Mouse (Mus musculus): Measurements from ENCODE around the gene Cebpe. TPM values are rescaled to one million over a fixed set of nuclear protein-coding genes. Genes with fewer than 3 reads are reported as not detected.
A peak's percentile ranks its signal among the peaks of the same experiment; 100 is the strongest.

The Cebpe gene
- polyA plus RNA-seq (2016; fragmentation: Nextera tagmentation; extraction: Ambion mirVana), result not detected in 2 replicates

DNA sequence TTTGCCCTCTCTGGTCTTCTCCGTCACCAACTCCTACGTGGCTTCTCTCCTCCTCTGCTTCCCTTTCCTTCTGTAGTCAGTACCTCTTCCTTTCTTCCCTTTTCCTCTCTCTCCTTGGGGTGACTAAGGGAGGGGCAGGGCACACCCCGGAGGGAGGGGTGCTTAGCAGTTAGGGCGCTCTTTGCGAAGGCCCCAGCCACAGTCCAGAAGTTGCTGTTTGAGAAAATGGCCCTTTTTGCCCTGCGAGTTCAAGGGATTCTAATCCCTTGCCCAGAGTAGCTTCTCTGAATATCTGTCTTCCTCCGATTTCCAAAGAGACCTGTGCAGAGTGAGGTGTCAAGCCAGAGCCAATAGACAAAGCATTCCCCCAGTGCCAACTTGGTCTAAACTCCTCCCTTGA is at the start of gene Cebpe:
TSS of gene Cebpe (minus strand) at position 101 of the 400 bp plus-strand sequence.
- H3K4me3 ChIP-seq, result no peak within 1 kb of the TSS
- H3K4me2 ChIP-seq, result no peak within 1 kb of the TSS
- no peak for ATAC-seq (ENCODE audit: insufficient number of reproducible peaks, low FRiP score)
- no peaks in the 10 kb centered on the region for H3K9me3 ChIP-seq (replicated peaks)
- H3K36me3 ChIP-seq, result no peaks in the 10 kb centered on the region
- peaks cover 22% of the 10 kb centered on the region for H3K4me1 ChIP-seq (replicated peaks)
- WGBS, result 87% methylated on average over 7 of the region's 7 CpGs
- no peak within 1 kb of the TSS for H3K27ac ChIP-seq (ENCODE audit: poor library complexity, severe bottlenecking)
- no peak within 1 kb of the TSS for H3K9ac ChIP-seq
- H3K27me3 ChIP-seq (replicated peaks), result peaks cover 20% of the 10 kb centered on the region

DNA sequence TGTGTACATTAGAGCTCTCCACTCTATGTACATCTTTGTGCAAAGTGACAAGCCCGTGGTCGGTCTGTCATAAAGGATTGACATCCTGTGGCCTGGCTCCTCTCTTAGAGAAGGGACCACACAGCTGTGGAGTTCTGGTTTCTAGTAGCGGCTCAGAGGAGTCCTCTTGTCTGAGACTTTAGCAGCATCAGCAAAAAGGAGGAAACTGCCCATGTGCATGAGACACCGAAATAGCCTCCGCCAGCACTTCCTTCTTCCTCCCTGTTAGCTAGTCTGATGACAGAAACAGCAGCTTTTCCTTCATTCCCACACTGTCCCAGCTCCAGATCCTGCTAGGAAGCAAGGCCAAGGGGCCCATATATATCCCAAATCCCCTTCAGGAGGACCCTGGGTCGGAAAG is 44.4 kb upstream of the Cebpe start:
- no peak for ATAC-seq (ENCODE audit: insufficient number of reproducible peaks, low FRiP score)
- Histone ChIP-seq H3K4me2 (no peak overlapping the region), H3K9ac (no peak overlapping the region), H3K27me3 (replicated peaks) (no peaks in the 10 kb centered on the region), H3K4me3 (no peak overlapping the region), H3K36me3 (no peaks in the 10 kb centered on the region), H3K4me1 (replicated peaks) (no peaks in the 10 kb centered on the region), H3K27ac (ENCODE audit: poor library complexity, severe bottlenecking) (no peak overlapping the region), H3K9me3 (replicated peaks) (no peaks in the 10 kb centered on the region)
- WGBS, result 64% methylated on average over 6 of the region's 6 CpGs

DNA sequence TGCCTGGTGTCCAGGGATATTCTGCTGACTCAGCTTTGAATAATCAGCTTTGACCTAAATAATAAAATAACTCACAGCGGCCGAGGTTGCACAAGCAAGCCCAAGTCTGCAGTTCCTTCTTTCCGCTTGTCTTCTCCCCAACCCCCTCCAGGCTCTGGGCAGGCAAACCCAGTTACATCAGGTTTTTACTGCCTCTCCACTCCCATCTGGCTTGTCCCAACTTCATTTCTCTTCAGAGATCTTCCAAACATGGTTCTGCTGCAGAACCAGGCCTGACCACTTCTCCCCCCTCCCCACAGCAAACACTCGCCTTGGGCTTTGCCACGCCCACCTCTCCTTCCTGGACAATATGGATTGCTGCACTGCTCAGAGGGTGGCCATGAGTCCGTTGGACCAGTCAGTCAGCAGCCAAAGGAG is 42.6 kb upstream of the Cebpe start:
- Histone ChIP-seq H3K27ac (ENCODE audit: poor library complexity, severe bottlenecking) (no peak overlapping the region), H3K4me2 (no peak overlapping the region)
- WGBS, result 42% methylated on average over 6 of the region's 6 CpGs

DNA sequence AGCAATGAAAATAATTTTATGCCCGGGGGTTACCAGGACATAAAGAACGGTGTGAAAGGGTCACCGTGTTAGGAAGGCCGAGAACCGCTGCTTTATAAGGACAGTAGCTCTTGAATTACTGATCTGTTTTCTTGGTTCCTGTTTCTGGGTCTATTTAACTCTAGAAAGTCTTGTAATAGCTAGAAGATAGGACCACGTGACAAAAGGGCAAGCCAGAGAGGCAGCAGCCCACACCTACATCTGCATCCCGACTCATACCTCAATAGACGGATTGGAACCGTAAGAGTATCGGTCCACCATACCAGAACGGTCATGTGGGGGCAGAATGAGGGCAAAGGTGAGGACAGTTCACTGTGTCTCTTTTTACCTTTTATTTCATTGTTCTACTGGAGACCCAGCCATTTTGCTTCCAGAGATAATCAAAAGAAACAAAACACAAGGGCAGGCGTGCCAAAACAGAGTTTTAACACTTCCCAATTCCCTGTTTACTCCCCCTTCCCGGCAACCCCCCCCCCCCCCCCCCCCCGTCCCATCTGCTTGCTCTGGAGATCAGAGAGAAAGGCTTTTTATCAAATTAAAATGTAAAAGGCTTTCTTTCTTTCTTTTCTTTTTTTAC is 42.1 kb upstream of the Cebpe start:
- 78% methylated on average over 14 of the region's 14 CpGs for WGBS

More for the DNA sequence above, 42.6 kb upstream of the Cebpe start:
- H3K4me3 ChIP-seq, result no peak overlapping the region
- no peaks in the 10 kb centered on the region for H3K4me1 ChIP-seq (replicated peaks)
- no peak overlapping the region for H3K9ac ChIP-seq
- no peaks in the 10 kb centered on the region for H3K27me3 ChIP-seq (replicated peaks)
- no peaks in the 10 kb centered on the region for H3K36me3 ChIP-seq
- ATAC-seq (ENCODE audit: insufficient number of reproducible peaks, low FRiP score), result no peak
- no peaks in the 10 kb centered on the region for H3K9me3 ChIP-seq (replicated peaks)

DNA sequence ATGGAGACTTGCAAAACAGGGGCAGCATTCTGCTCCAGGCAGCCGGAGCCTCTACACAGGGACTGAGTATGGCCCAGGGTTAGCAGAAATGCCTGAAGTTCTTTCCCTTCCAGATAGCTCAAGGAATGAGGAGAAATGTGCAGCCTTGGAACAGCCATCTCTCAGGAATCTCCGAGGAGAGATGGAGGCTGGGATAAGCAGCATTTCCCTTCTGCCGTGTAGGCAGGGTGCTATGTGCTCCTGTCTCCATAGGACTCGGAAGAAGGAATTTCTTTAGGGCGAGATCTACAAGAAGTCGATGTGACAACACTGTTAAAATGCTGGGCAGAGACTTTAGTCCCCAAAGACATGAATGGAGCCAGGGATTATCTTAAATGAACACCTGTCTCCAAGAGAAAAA is 41.0 kb upstream of the Cebpe start:
- Histone ChIP-seq H3K4me3 (no peak overlapping the region), H3K9ac (no peak overlapping the region), H3K27me3 (replicated peaks) (no peaks in the 10 kb centered on the region), H3K27ac (ENCODE audit: poor library complexity, severe bottlenecking) (no peak overlapping the region), H3K4me2 (no peak overlapping the region), H3K36me3 (no peaks in the 10 kb centered on the region), H3K4me1 (replicated peaks) (peaks cover 6% of the 10 kb centered on the region; the same call in 1 of the 2 replicates), H3K9me3 (replicated peaks) (no peaks in the 10 kb centered on the region)
- no peak for ATAC-seq (ENCODE audit: insufficient number of reproducible peaks, low FRiP score)
- 73% methylated on average over 6 of the region's 6 CpGs for WGBS

More for the DNA sequence above, 42.1 kb upstream of the Cebpe start:
- no peak overlapping the region for H3K4me2 ChIP-seq
- no peaks in the 10 kb centered on the region for H3K27me3 ChIP-seq (replicated peaks)
- H3K4me3 ChIP-seq, result no peak overlapping the region
- no peaks in the 10 kb centered on the region for H3K36me3 ChIP-seq
- H3K4me1 ChIP-seq (replicated peaks), result no peaks in the 10 kb centered on the region
- H3K27ac ChIP-seq (ENCODE audit: poor library complexity, severe bottlenecking), result no peak overlapping the region
- ATAC-seq (ENCODE audit: insufficient number of reproducible peaks, low FRiP score), result no peak
- H3K9me3 ChIP-seq (replicated peaks), result no peaks in the 10 kb centered on the region
- no peak overlapping the region for H3K9ac ChIP-seq

DNA sequence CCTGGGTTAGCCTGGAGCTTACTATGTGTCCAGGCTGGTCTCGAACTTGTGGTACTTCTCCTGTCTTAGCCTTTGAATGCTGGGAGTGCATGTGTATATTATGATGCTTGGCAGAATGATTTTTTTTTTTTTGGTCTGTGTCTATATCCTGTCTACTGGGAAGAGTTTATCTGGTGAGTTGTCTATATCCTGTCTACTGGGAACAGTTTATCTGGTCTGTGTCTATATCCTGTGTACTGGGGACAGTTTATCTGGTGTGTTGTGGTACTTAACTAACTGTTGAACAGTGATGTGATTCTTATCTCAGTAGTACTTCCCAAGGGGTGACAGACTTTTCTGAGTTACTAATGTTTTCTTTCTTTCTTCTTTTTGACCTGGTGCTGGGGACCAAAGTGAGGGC is 39.8 kb upstream of the Cebpe start:
- 70% methylated on average over 1 of the region's 1 CpGs for WGBS
- Histone ChIP-seq H3K4me3 (no peak overlapping the region), H3K36me3 (no peaks in the 10 kb centered on the region), H3K9ac (no peak overlapping the region), H3K4me2 (no peak overlapping the region), H3K27ac (ENCODE audit: poor library complexity, severe bottlenecking) (no peak overlapping the region), H3K4me1 (replicated peaks) (peaks cover 6% of the 10 kb centered on the region; the same call in 1 of the 2 replicates), H3K27me3 (replicated peaks) (no peaks in the 10 kb centered on the region), H3K9me3 (replicated peaks) (no peaks in the 10 kb centered on the region)
- no peak for ATAC-seq (ENCODE audit: insufficient number of reproducible peaks, low FRiP score)

DNA sequence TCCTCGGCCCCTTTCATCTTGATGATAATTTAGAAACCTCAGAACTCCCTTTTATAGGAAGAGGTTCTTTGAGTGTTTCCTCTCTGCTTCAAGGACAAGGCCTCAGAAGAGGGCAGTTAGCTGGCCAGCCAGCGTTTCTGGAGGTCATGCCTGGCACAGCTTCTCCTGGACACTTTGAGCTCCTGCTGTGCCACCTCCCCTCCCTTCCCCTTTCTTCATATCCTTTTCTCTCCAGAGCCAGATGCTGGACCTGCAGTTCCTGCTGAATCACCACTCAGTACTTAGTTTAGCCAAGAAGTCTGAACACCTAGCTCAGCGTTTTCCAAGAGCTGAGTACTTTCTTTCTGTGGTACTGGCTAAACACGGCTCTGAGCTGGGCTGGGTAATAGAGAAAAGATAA is 37.3 kb upstream of the Cebpe start:
- Histone ChIP-seq H3K4me3 (no peak overlapping the region), H3K36me3 (no peaks in the 10 kb centered on the region), H3K9me3 (replicated peaks) (no peaks in the 10 kb centered on the region), H3K9ac (no peak overlapping the region), H3K27me3 (replicated peaks) (no peaks in the 10 kb centered on the region), H3K4me2 (no peak overlapping the region), H3K4me1 (replicated peaks) (peaks cover 21% of the 10 kb centered on the region), H3K27ac (ENCODE audit: poor library complexity, severe bottlenecking) (no peak overlapping the region)
- WGBS, result 68% methylated on average over 4 of the region's 4 CpGs
- no peak for ATAC-seq (ENCODE audit: insufficient number of reproducible peaks, low FRiP score)

DNA sequence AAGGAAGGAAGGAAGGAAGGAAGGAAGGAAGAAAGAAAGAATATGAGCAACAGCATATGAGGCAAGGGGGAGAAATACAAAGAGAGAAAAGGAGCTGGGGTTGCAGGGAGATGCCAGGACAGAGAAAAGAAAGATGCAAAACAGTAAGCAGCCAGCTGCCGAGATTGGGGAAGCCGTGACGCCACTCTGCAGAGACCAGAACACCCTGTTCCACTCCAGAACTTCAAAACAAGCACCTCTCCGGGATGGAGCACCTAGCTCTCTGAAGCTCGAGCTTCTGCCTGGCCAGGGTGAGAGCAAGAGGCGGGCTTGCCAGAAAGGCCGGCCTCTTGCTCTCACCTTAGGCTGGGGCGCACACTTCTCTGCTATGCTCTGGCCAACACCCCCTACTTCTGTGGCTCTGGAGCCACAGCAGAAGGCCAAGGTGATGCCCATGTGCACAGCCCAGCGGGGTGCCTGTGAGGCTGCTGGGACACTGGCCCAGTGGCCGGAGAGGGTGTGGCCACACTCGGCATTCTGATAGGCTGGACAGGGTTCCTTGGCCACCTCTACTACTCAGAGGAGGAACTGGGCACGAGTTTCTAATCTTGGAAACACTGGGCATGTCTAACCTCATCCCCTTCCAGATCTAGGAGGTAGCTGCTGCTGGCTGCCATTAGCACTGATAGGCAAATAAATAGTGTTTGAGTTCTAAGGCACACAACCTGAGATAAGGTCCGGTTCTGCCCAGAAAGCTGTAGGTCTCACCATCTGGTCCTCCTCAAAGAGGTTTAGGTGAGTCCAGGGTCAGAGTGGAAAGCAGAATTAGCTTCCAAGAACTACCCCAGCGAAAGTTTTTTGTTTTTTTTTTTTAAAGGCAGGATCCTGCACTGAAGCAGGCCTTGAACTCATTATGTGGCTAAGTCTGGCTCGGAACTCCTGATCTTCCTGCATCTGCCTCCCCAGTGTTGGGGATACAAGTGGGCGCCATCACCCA is 36.3 kb upstream of the Cebpe start:
- peaks cover 23% of the 10 kb centered on the region for H3K4me1 ChIP-seq (replicated peaks)
- H3K36me3 ChIP-seq, result no peaks in the 10 kb centered on the region
- H3K27me3 ChIP-seq (replicated peaks), result no peaks in the 10 kb centered on the region
- H3K4me2 ChIP-seq, result no peak overlapping the region
- H3K9me3 ChIP-seq (replicated peaks), result no peaks in the 10 kb centered on the region
- WGBS, result 69% methylated on average over 16 of the region's 16 CpGs
- ATAC-seq (ENCODE audit: insufficient number of reproducible peaks, low FRiP score), result 0 out of 2 replicates have a peak, but pooled peaks have one; percentile 51
- no peak overlapping the region for H3K9ac ChIP-seq
- H3K27ac ChIP-seq (ENCODE audit: poor library complexity, severe bottlenecking), result no peak overlapping the region
- H3K4me3 ChIP-seq, result no peak overlapping the region

DNA sequence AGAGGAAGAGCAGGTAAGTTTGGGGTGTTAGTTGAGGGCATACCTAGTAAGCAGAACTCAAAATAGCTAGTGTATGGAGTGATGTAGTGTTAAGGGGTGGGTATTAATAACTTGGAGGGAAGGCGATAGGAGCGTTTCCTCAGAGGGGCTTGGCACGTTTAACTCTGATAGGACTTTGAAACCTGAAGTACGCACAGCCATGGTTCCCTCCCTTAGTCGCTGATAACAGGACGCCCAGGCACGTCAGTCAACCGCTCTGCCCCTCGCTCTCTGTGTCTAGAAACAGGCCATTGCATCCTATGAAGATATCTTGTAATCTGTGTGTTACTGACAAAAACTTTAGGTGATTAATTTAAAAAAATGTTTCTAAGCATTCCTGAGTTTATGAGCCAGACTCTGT is 34.1 kb upstream of the Cebpe start:
- Histone ChIP-seq H3K4me2 (no peak overlapping the region), H3K4me1 (replicated peaks) (peaks cover 36% of the 10 kb centered on the region), H3K27ac (ENCODE audit: poor library complexity, severe bottlenecking) (no peak overlapping the region), H3K4me3 (no peak overlapping the region), H3K27me3 (replicated peaks) (no peaks in the 10 kb centered on the region), H3K9ac (no peak overlapping the region), H3K36me3 (no peaks in the 10 kb centered on the region), H3K9me3 (replicated peaks) (no peaks in the 10 kb centered on the region)
- 37% methylated on average over 9 of the region's 9 CpGs for WGBS
- ATAC-seq (ENCODE audit: insufficient number of reproducible peaks, low FRiP score), result no peak

DNA sequence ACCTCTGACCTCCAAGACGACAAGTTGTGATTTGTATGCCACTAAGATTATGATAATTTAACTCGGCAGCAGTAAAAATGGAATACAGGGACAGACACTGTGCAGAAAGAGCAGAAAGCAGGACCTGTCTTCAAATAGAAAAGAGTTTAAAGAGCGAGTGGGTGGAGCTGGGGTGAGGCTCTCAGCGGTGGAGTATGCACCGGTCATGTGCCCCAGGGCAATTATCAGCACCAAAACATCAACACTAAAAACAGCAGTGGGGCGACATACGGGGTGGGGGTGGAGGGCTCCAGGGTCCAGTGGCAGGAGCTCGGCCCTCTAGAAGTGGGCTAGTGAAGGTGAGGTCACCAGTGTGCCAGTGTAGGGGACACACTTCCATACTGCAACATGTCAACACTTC is 32.5 kb upstream of the Cebpe start:
- Histone ChIP-seq H3K27ac (ENCODE audit: poor library complexity, severe bottlenecking) (no peak overlapping the region), H3K36me3 (no peaks in the 10 kb centered on the region), H3K4me2 (no peak overlapping the region), H3K27me3 (replicated peaks) (no peaks in the 10 kb centered on the region), H3K4me3 (no peak overlapping the region), H3K9ac (no peak overlapping the region), H3K4me1 (replicated peaks) (peaks cover 36% of the 10 kb centered on the region), H3K9me3 (replicated peaks) (no peaks in the 10 kb centered on the region)
- no peak for ATAC-seq (ENCODE audit: insufficient number of reproducible peaks, low FRiP score)
- WGBS, result 46% methylated on average over 8 of the region's 8 CpGs

DNA sequence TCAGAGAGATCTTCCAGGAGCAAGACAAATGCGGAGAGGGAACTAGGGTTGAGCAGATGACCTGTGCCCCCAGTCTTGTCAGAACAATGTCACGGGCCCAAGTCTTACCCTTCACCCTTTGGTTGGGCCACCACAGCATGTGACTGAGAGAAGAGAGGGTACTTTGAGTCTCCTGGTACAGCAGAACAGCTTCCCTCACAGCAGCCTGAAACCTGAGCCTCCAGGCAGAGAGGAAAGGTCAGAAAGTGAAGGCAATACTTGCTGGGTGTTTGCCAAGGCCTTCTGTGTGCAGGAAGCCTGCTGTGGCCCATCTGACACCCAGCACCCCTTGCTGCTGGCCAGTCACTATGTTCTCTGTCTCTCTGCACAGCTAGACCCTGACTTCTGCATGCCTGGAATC is 30.4 kb upstream of the Cebpe start:
- Histone ChIP-seq H3K4me2 (no peak overlapping the region), H3K36me3 (no peaks in the 10 kb centered on the region), H3K27ac (ENCODE audit: poor library complexity, severe bottlenecking) (no peak overlapping the region), H3K9me3 (replicated peaks) (no peaks in the 10 kb centered on the region), H3K9ac (no peak overlapping the region), H3K4me1 (replicated peaks) (peaks cover 32% of the 10 kb centered on the region), H3K4me3 (no peak overlapping the region), H3K27me3 (replicated peaks) (no peaks in the 10 kb centered on the region)
- WGBS, result 66% methylated on average over 2 of the region's 2 CpGs
- ATAC-seq (ENCODE audit: insufficient number of reproducible peaks, low FRiP score), result no peak

Measured in heart, embryonic 12.5 days (tissue).